Mouse (Mus musculus) ES-Bruce4 (cell line): ENCODE measurements around the gene Gsdma2.

Source experiments
- CTCF ChIP-seq: IDR thresholded peaks from one replicate; pipeline ENCODE4 v1.8.1; 2011; ENCODE audit warnings: low read depth, low read length
- POLR2A ChIP-seq: IDR thresholded peaks from one replicate; pipeline ENCODE4 v1.8.1; 2011; ENCODE audit warnings: low read length; ENCODE audit not compliant: insufficient read depth

DNA sequence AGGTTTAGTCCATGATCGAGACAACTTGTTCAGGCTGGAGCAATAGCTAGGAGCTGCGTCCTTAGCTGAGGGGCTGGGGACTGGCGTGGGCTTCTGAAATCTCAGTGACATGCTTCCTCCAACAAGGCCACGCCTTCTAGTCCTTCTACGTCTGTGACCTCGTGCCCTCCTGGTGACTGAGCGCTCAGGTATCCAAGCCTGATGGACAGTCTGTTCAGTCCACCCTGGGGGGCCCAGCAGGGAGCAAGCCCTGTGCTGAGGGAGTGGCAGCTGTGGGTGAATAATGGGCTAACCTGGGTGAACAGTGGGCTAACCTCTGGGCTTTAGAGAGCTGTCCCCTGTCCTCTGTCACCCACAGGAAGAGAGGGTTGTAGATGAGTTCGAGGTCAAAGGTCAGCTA lies 41.5 kb downstream of the Gsdma2 start:
- TF ChIP-seq POLR2A (no peak), CTCF (no peak)
